Mouse (Mus musculus) cerebellum, adult 2 months (tissue): ENCODE measurements around the gene Foxd2. TPM values are rescaled to one million over a fixed set of nuclear protein-coding genes. Genes with fewer than 3 reads are reported as not detected.

Experiments
- DNase-seq, 2 experiments: peaks; one replicate each; pipeline ENCODE4 v3.0.0; 2021
- H3K27ac ChIP-seq: fragments of 200-500 bp; 2 replicates; pipeline ENCODE4 v1.5.1; 2012; ENCODE audit warnings: low read length, control low read depth, inconsistent platforms; ENCODE audit not compliant: insufficient read depth
- H3K27me3 ChIP-seq: fragments of 200-500 bp; 2 replicates; pipeline ENCODE4 v1.6.1; 2012; ENCODE audit warnings: inconsistent platforms, mild to moderate bottlenecking, low read length, moderate library complexity; ENCODE audit not compliant: control insufficient read depth, insufficient read depth
- H3K4me1 ChIP-seq: fragments of 200-500 bp; 2 replicates; pipeline ENCODE4 v1.6.1; 2011; ENCODE audit warnings: low read length; ENCODE audit not compliant: control insufficient read depth, insufficient read depth
- H3K4me3 ChIP-seq: fragments of 200-500 bp; replicated peaks from 2 replicates; pipeline ENCODE3; 2011; ENCODE audit warnings: mild to moderate bottlenecking, low read depth, low read length, control low read depth; ENCODE audit not compliant: insufficient read depth
- CTCF ChIP-seq: fragments of 200-500 bp; IDR thresholded peaks from 2 replicates; pipeline ENCODE4 v1.5.1; 2011; ENCODE audit warnings: low read depth, mild to moderate bottlenecking, control low read depth, low read length, moderate library complexity, borderline replicate concordance; ENCODE audit not compliant: insufficient read depth
- POLR2A ChIP-seq: fragments of 200-500 bp; IDR thresholded peaks from 2 replicates; pipeline ENCODE4 v1.6.1; 2011; ENCODE audit warnings: low read length, control low read depth, borderline replicate concordance; ENCODE audit not compliant: insufficient read depth
- WGBS: fragments of 180-500 bp; shearing (Covaris S2); methylation state at CpG from one replicate; pipeline ENCODE4 v1.1.7; 2018; 5-methylcytosine and 5-hydroxymethylcytosine counted together
- polyA plus RNA-seq: library from polyadenylated mRNA; depleted of rRNA; stranded (reverse); fragments of >200 nt; gene quantifications from 2 replicates; pipeline ENCODE4 v1.2.3, GENCODE M21; 2012; rRNA removed

Gene Foxd2
- polyA plus RNA-seq = 0.10 TPM in 2 replicates

GRCm38 (mm10) chr4:114908829-114909601 lies at the start of gene Foxd2:
Gene Foxd2, minus strand, starts transcription at chr4:114908873.
- peaks cover 20% of the 10 kb centered on the region; the same call in 1 of the 2 replicates for H3K27me3 ChIP-seq
- H3K27ac ChIP-seq = no peak within 1 kb of the TSS
- peak within 1 kb of the TSS; percentile 18 for H3K4me3 ChIP-seq
- peak; percentile 39 to 56 for DNase-seq
- WGBS = under 1% methylated on average over 64 of the region's 64 CpGs
- TF ChIP-seq POLR2A (no peak), CTCF (peak; percentile 55)
- H3K4me1 ChIP-seq = no peaks in the 10 kb centered on the region

- H3K4me1 ChIP-seq = no peaks in the 10 kb centered on the region
- H3K27me3 ChIP-seq = no peaks in the 10 kb centered on the region
- DNase-seq = no peak
- H3K27ac ChIP-seq = no peak overlapping the region
- WGBS = 77% methylated on average over 2 of the region's 2 CpGs
- H3K4me3 ChIP-seq = no peak overlapping the region
- no peak for TF ChIP-seq CTCF
- no peak for TF ChIP-seq POLR2A
Measured at GRCm38 (mm10) chr4:114958231-114958630, 49.6 kb upstream of the Foxd2 start.

GRCm38 (mm10) chr4:114957403-114957802 lies 48.7 kb upstream of the Foxd2 start:
- Histone ChIP-seq H3K4me1 (no peaks in the 10 kb centered on the region), H3K27me3 (no peaks in the 10 kb centered on the region), H3K4me3 (no peak overlapping the region), H3K27ac (no peak overlapping the region)
- DNase-seq = no peak
- no peak for TF ChIP-seq CTCF

GRCm38 (mm10) chr4:114953172-114953571 lies 44.5 kb upstream of the Foxd2 start:
- Histone ChIP-seq H3K27me3 (no peaks in the 10 kb centered on the region), H3K4me1 (no peaks in the 10 kb centered on the region), H3K4me3 (no peak overlapping the region), H3K27ac (no peak overlapping the region)
- no peak for DNase-seq
- 85% methylated on average over 3 of the region's 3 CpGs for WGBS
- TF ChIP-seq POLR2A = no peak
- no peak for TF ChIP-seq CTCF

GRCm38 (mm10) chr4:114947852-114948481 lies 39.3 kb upstream of the Foxd2 start:
- Histone ChIP-seq H3K27me3 (no peaks in the 10 kb centered on the region; the same call in 1 of the 2 replicates), H3K4me3 (no peak overlapping the region), H3K27ac (no peak overlapping the region), H3K4me1 (no peaks in the 10 kb centered on the region)
- WGBS = 65% methylated on average over 7 of the region's 7 CpGs
- DNase-seq = no peak
- TF ChIP-seq POLR2A = no peak
- no peak for TF ChIP-seq CTCF

- WGBS = 29% methylated on average over 6 of the region's 6 CpGs
- H3K27me3 ChIP-seq = no peaks in the 10 kb centered on the region; the same call in 1 of the 2 replicates
- TF ChIP-seq CTCF (peak; percentile 82), POLR2A (no peak)
- H3K4me3 ChIP-seq = no peak overlapping the region
- DNase-seq = peak; percentile 38 to 69
- no peak overlapping the region for H3K27ac ChIP-seq
- H3K4me1 ChIP-seq = no peaks in the 10 kb centered on the region
Measured at GRCm38 (mm10) chr4:114947395-114947794, 38.7 kb upstream of the Foxd2 start.

GRCm38 (mm10) chr4:114946416-114946815 lies 37.7 kb upstream of the Foxd2 start:
- no peaks in the 10 kb centered on the region for H3K4me1 ChIP-seq
- WGBS = 93% methylated on average over 4 of the region's 4 CpGs
- H3K27me3 ChIP-seq = no peaks in the 10 kb centered on the region; the same call in 1 of the 2 replicates
- no peak overlapping the region for H3K27ac ChIP-seq
- H3K4me3 ChIP-seq = no peak overlapping the region
- TF ChIP-seq CTCF = no peak
- TF ChIP-seq POLR2A = no peak
- DNase-seq = no peak

GRCm38 (mm10) chr4:114945021-114945420 lies 36.3 kb upstream of the Foxd2 start:
- Histone ChIP-seq H3K4me1 (no peaks in the 10 kb centered on the region), H3K27me3 (no peaks in the 10 kb centered on the region; the same call in 1 of the 2 replicates), H3K27ac (no peak overlapping the region), H3K4me3 (no peak overlapping the region)
- TF ChIP-seq POLR2A = no peak
- TF ChIP-seq CTCF = no peak
- DNase-seq = no peak
- 12% methylated on average over 5 of the region's 5 CpGs for WGBS
